Mouse (Mus musculus): Measurements from ENCODE around the gene Nrp1.

- TF ChIP-seq ZC3H11A (IDR thresholded peaks at IDR 0.05; ENCODE audit: borderline replicate concordance, low read depth, low read length) (no peak), MAFK (IDR thresholded peaks at IDR 0.05; ENCODE audit: insufficient read depth, low read depth, low read length) (no peak), ZNF384 (IDR thresholded peaks at IDR 0.05; ENCODE audit: low read depth, low read length) (no peak), HCFC1 (IDR thresholded peaks at IDR 0.05; ENCODE audit: borderline replicate concordance, insufficient read depth, low read length) (no peak)
Measured at GRCm38 (mm10) chr8:128463162-128463561, 104.8 kb downstream of the Nrp1 start.
